Mouse (Mus musculus) frontal cortex, adult 2 months (tissue): Measurements from ENCODE around the gene Pde4b. TPM values are rescaled to one million over a fixed set of nuclear protein-coding genes. Genes with fewer than 3 reads are reported as not detected.

Experiments
- DNase-seq, 2 experiments: peaks; one replicate each; pipeline ENCODE4 v3.0.0; 2022; ENCODE audit warnings: low spot score in 1 of 2; ENCODE audit errors: extremely low spot score in 1 of 2
- polyA plus RNA-seq: library from polyadenylated mRNA; depleted of rRNA; stranded (reverse); fragments of >200 nt; gene quantifications from 2 replicates; pipeline ENCODE4 v1.2.3, GENCODE M21; 2012

Pde4b gene
- polyA plus RNA-seq, 1 experiment = 82.2 TPM

DNA sequence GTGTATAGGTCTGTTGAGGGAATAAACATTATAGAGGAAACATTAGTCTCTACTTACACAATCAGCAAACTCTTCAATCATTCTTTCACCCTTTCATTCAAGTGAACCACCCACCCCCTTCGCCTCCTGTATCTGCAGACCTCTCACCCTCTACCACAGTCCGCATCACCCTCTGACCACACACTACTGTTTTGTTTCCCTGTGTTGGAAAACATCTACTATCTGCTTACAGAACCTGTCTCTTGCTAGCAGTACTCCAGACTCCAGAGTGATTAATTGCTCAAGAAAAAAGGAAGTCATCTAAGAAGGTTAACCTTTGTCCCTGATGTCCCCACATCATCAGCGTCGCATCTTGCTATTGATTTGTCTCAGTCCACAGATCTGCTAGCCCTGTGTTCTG is 185.4 kb downstream of the Pde4b start:
- DNase-seq = no peak

- peak; percentile 34 to 69 for DNase-seq
Observed at GRCm38 (mm10) chr4:102275716-102276115, 188.4 kb downstream of the Pde4b start.

- no peak for DNase-seq
Observed at GRCm38 (mm10) chr4:102278958-102279357, 191.6 kb downstream of the Pde4b start.

GRCm38 (mm10) chr4:102287172-102287571 is 199.8 kb downstream of the Pde4b start:
- no peak for DNase-seq

GRCm38 (mm10) chr4:102290052-102290734 is 202.8 kb downstream of the Pde4b start:
- no peak for DNase-seq

- no peak for DNase-seq
Observed at GRCm38 (mm10) chr4:102297558-102297957, 210.2 kb downstream of the Pde4b start.

DNA sequence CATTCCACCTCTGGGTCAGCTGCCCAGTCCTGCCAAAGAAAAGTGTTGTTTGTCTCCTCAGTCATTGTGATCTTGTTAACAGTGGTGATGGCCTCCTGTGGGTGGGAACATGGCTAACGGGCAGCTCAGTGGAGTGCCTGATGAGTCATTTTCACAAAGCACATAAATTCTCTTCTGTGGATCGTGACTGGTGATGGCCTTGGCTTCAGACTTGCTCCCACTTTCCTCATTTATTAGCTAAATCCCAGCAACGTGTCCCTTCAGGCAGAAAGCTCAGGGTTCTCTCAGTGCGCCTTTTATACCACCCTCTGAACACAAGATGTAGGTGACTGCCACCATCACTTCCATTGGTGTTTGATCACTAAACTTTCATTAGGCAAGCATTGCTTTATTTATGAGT is 215.2 kb downstream of the Pde4b start:
- no peak for DNase-seq

- no peak for DNase-seq
Observed at GRCm38 (mm10) chr4:102307661-102308297, 220.4 kb downstream of the Pde4b start.

- DNase-seq = no peak
Observed at GRCm38 (mm10) chr4:102310630-102311029, 223.3 kb downstream of the Pde4b start.

- DNase-seq = no peak
Observed at GRCm38 (mm10) chr4:102316011-102316410, 228.7 kb downstream of the Pde4b start.

DNA sequence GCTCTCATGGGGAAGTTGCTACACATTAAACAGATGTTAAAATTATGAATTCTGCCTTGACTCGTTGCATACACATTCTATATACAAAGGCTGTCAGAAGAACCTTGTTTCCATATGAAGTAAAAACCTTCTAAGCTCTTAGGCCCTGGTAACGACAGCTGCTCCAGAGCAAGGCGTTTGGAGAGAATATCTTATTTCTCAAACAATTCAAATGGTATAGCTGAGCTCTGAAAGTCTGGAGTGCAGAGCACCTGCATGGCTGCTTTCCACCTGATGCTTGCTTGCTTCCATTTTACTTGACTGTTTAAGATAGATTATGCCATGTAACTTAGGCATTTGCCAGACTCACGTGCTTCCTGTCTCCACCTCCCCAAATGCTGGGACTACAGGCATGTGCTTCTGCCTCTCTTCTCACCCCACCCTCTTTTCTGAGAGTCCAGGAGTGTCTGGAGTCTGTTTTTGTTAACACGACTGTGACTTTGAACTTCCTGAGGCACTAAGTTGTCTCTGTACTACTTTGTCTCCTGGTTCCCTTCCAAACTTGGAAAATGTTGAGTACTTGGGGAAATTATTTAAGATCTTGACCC is 229.4 kb downstream of the Pde4b start:
- DNase-seq = no peak

DNA sequence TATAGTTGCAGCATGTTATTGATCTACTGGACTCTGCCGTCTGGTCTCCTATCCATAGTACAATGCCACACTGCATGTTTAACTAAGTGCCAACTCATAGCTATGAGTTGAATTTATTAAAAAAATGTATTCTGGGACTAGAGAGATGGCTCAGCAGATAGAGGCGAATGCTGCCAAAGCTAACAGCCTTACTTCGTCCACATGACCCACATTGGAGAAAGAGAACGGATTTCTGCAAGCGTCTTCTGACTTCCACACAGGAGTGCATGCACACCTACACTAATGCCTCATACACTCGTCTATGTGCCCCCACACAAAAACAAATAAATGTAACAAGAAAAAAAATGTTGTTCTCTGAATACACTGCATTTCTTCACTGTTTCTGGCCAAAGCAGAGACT is 231.3 kb downstream of the Pde4b start:
- no peak for DNase-seq

DNA sequence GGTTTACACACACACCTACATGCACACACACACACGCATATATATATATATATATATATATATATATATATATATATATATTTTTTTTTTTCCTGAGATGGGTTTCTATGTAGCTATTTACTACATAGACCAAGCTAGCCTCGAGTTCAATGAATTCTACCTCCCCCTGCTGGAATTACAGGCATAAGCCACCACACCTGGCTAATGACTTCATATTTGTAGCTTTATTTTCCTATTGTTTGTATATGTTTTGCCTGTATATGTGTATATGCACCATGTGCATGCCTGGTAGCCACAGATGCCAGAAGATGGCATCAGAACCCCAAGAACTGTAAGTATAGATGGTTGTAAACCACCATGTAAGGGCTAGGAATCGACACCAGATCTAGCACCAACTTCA is 234.0 kb downstream of the Pde4b start:
- DNase-seq = no peak

DNA sequence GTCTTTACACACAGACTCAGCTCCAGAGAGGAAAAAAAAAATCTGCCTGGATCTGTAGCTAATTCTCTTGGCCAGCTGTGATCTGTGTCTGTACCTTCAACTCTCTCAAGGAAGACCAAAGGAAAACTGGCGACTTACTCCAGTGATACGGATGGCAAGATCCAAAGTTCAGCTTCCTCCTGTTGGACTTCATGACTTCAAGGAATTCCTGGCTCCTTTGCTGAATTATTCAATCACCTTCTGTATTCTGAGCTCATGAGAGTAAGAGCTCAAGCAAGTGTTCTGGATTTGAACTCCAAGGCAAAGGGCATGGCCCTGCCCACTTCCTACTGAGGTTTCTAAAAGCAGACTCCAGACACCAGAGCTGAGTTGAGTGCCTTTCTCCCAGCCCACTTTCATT is 245.0 kb downstream of the Pde4b start:
- no peak for DNase-seq

- DNase-seq = no peak
Observed at GRCm38 (mm10) chr4:102332885-102333284, 245.5 kb downstream of the Pde4b start.

DNA sequence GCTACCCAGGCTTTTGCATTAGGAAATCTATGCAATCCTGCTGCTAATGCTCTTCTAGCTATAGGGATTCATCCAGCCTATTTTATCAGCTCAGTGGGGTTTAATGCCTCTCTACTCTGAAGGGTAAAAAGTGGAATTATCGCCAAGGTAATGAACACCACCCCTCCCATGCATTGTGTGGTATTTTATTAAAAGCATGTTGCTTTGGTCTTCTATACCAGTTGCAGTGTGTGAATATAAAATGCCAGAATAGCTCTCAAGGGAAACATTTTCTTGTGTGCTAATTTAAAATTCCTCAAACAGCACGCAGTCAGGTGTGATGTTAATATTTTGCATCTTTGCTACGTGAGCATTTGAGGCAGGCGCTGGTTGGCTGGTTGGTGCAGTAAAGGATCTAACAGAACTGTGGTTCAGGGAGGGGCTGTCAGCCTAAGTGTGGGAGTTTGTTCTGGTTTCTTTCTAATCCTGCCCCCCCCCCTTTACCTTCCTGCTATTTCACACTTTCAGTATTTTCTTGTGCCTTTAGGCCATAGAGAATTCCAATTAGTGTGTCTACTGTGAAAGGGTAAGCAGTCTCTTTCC is 259.7 kb downstream of the Pde4b start:
- DNase-seq = no peak

DNA sequence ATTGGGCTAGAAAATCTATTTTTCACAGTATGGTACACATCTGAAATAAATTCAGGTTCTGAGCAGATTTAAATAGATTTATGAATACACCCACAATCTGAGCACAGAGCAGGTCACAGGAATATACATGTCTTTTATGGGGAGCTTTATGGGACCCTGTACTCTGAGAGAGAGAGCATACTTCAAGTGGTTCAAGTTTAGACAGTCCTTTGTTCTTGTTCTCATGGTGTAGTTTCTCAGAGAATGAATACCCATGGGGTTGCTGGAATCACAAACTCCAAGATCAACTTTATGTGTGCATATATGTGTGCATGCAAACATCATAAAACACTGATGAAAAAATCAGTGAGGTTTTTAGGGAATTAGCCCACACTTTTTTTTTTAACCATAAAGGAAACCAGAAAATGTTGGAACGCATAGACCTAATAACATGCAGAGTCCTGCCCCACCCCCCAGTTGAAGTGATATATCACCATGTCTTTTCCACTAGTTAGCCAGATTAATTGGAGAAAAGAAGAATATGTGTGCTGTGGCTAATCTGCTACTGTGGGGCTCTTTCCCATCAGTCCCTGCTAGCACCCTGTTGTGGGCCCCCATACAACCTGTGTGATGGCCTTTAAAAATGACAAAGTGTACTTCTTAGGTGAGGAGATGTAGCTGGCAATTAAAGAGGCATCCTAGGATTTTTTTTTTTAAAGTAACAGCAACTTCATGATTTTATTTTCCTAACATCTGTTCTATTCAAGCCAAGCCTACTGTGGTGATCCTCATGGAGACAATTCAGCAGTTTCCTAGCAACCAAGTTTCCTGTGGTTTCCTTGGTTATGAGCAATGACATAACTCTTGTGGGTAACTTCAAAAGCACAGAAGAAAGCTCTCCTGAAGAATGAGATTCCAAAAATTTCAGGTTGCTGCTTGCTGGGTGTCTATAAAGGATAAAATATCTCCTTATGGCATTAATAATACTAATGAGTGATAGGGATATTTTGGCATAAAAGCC is 264.4 kb downstream of the Pde4b start:
- DNase-seq = peak; percentile 55 to 59

DNA sequence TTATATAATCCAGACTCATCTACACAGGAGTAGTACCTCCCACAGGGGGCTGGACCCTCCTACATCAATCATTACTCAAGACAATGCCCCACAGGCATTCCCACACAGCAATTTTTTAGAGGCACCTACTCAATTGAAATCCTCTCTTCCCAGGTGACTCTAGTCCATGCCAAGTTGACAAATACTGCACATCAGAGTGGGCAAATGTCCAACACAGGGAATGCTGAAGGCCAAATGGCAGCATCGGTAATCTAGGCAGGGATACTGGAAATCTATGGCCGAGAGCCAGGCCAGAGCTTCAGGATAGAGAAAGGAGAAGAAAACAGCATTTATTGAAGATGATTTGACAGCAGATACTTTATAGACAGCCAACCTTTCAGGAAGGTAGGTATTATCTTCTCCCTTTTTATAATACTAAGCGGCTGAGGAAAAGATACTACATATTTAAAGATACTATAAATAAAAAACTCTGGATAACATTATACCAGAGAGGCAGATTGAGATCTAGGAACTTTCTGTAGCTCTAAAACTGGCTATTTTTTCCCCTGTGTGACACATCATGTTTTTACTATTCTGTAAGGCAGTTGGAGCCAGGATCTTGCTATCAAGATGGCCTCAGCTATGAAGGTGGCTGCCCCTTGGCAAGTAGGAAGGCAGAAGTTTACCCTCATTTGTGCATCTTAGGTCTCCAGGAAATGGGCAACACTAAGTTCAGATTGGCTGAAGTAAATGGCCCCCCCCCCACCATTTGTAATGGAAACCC is 266.5 kb downstream of the Pde4b start:
- peak in 1 of 2 experiments; percentile 18 for DNase-seq

DNA sequence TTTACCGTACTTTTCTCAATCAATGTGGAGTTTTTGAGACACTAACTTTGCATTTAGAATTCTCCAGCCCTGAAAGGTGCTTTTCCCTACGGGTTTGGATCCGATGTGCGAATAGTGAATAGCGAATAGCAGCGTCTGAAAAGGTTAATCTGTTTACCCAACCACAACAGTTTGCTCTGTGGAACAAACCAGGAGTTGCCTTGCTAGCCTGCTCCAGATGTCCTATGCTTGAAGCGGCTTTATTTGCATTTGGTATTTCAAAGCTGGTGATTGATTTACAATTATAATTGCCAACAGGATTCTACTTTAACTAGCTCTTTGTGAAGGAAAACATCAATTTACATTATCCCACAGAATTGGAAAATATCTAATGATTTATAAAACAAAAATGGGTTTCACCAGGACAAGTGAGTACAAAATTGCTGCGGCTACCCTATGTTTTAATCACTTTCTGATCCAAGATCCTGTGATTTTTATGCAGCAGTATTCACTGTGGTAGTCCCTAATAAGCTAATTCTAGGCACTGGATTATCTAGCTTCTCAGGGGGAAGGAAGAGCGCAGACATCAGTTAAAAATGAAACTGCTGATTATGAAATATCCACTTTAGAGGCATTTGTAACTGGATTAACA is 280.9 kb downstream of the Pde4b start:
- no peak for DNase-seq
